Comparison of ENCODE assay signal across 10 mouse cellular contexts in the genomic region with DNA sequence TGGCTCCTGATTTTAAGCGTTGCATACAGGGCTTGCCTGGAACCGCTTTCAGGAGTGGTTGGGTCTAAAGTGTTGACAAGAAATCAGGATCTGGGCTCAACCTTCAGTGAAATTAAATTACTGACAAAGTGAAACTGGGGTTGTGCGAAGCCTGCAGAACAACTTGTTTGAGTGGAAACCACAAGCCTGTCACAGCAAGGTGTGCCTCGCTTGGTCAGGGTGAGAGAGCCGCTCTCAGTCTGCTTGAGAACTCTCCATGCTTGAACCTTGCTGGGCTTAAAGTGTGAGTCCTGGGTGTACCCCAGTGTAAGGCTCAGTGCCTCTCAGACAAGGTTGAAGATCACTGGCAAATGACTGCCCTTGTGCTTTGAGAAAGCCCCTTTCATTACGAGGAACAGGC.
DNase-seq lines count a peak whose midpoint lies in the region; ATAC-seq and TF ChIP-seq lines count a peak whose summit lies in the region.
"Had no signal": no experiment of that assay in that cellular context is flagged by ENCODE, and none has a peak within 500 bp of the region (broad histone marks: within the 10 kb centered on the region; RNA-seq: fewer than 3 reads in every experiment).

No protein-coding gene starts in this region.

- no peak for TF ChIP-seq CTCF in lung, postnatal 0 days (IDR thresholded peaks at IDR 0.05)

- H3K4me1 ChIP-seq in heart, embryonic 12.5 days (replicated peaks): peaks cover 65% of the 10 kb centered on the region
- H3K4me1 ChIP-seq in heart, embryonic 10.5 days: peaks cover 51% of the 10 kb centered on the region
- peaks cover 48% of the 10 kb centered on the region for H3K4me1 ChIP-seq in embryonic facial prominence, embryonic 15.5 days
- H3K4me1 ChIP-seq in lung, postnatal 0 days (ENCODE audit: insufficient read depth, low read depth, low read length): no peaks in the 10 kb centered on the region

- peak overlapping the region; percentile 28; the same call in 1 of the 2 replicates for H3K4me2 ChIP-seq in heart, embryonic 12.5 days
- H3K4me2 ChIP-seq in embryonic facial prominence, embryonic 15.5 days (replicated peaks): peak overlapping the region; percentile 24
- peak overlapping the region; percentile 50 for H3K4me2 ChIP-seq in lung, postnatal 0 days (replicated peaks; ENCODE audit: low read depth, low read length)
- H3K4me2 ChIP-seq: limb, embryonic 12.5 days had no signal

- no peaks in the 10 kb centered on the region for H3K9me3 ChIP-seq in heart, embryonic 12.5 days (replicated peaks)
- no peaks in the 10 kb centered on the region for H3K9me3 ChIP-seq in heart, embryonic 10.5 days
- no peaks in the 10 kb centered on the region for H3K9me3 ChIP-seq in embryonic facial prominence, embryonic 15.5 days (replicated peaks)
- no peaks in the 10 kb centered on the region for H3K9me3 ChIP-seq in lung, postnatal 0 days (ENCODE audit: low read length)
- H3K9me3 ChIP-seq: limb, embryonic 12.5 days had no signal

- DNase-seq in heart, embryonic 10.5 days (ENCODE audit: low spot score): no peak
- DNase-seq in 416B (ENCODE audit: low read depth): peak; percentile 44
- peak; percentile 38 for DNase-seq in lung, postnatal 0 days (ENCODE audit: low spot score)
- DNase-seq in embryo, embryonic 10.5 days (ENCODE audit: low spot score): no peak
- DNase-seq in cerebellum, postnatal 4 days (ENCODE audit: low spot score in 2 of 2): no peak
- DNase-seq in adrenal gland, adult 18-20 months (ENCODE audit: low spot score in 2 of 2): no peak

- ATAC-seq in heart, embryonic 12.5 days (ENCODE audit: insufficient number of reproducible peaks, low FRiP score): no peak
- ATAC-seq in embryonic facial prominence, embryonic 15.5 days (ENCODE audit: insufficient number of reproducible peaks, low FRiP score, low TSS enrichment, low read depth): no peak
- ATAC-seq in lung, postnatal 0 days: no peak
- ATAC-seq: hindbrain, postnatal 0 days had no signal

- no peak for TF ChIP-seq EP300 in lung, postnatal 0 days (IDR thresholded peaks at IDR 0.05)

- no peak overlapping the region for H3K9ac ChIP-seq in heart, embryonic 12.5 days
- H3K9ac ChIP-seq in embryonic facial prominence, embryonic 15.5 days: no peak overlapping the region
- H3K9ac ChIP-seq in lung, postnatal 0 days (replicated peaks; ENCODE audit: low read depth): peak overlapping the region; percentile 74
- H3K9ac ChIP-seq: limb, embryonic 12.5 days had no signal

- H3K36me3 ChIP-seq in heart, embryonic 12.5 days: no peaks in the 10 kb centered on the region
- H3K36me3 ChIP-seq in heart, embryonic 10.5 days: no peaks in the 10 kb centered on the region
- H3K36me3 ChIP-seq in embryonic facial prominence, embryonic 15.5 days: no peaks in the 10 kb centered on the region
- peaks cover 4% of the 10 kb centered on the region; the same call in 1 of the 2 replicates for H3K36me3 ChIP-seq in lung, postnatal 0 days (ENCODE audit: insufficient read depth, low read length)
- H3K36me3 ChIP-seq: limb, embryonic 12.5 days had no signal

- no peaks in the 10 kb centered on the region for H3K27me3 ChIP-seq in heart, embryonic 12.5 days (replicated peaks)
- no peaks in the 10 kb centered on the region for H3K27me3 ChIP-seq in heart, embryonic 10.5 days (ENCODE audit: insufficient read depth, poor library complexity, severe bottlenecking)
- no peaks in the 10 kb centered on the region for H3K27me3 ChIP-seq in embryonic facial prominence, embryonic 15.5 days
- H3K27me3 ChIP-seq in lung, postnatal 0 days (replicated peaks; ENCODE audit: insufficient read depth, low read length): no peaks in the 10 kb centered on the region
- H3K27me3 ChIP-seq: limb, embryonic 12.5 days had no signal

- 77% methylated on average over 6 of the region's 6 CpGs for WGBS in heart, embryonic 12.5 days
- 81% methylated on average over 6 of the region's 6 CpGs for WGBS in heart, embryonic 10.5 days
- 63% methylated on average over 6 of the region's 6 CpGs for WGBS in embryonic facial prominence, embryonic 15.5 days
- 49% methylated on average over 6 of the region's 6 CpGs for WGBS in lung, postnatal 0 days

- no peak overlapping the region for H3K4me3 ChIP-seq in heart, embryonic 12.5 days
- H3K4me3 ChIP-seq in heart, embryonic 10.5 days: no peak overlapping the region
- H3K4me3 ChIP-seq in embryonic facial prominence, embryonic 15.5 days (replicated peaks): peak overlapping the region; percentile 10
- H3K4me3 ChIP-seq in lung, postnatal 0 days (ENCODE audit: low read depth, low read length): peak overlapping the region; percentile 59
- H3K4me3 ChIP-seq: limb, embryonic 12.5 days had no signal

- no peak overlapping the region for H3K27ac ChIP-seq in heart, embryonic 12.5 days (ENCODE audit: poor library complexity, severe bottlenecking)
- no peak overlapping the region for H3K27ac ChIP-seq in heart, embryonic 10.5 days
- H3K27ac ChIP-seq in embryonic facial prominence, embryonic 15.5 days (replicated peaks): peak overlapping the region; percentile 34; the same call in 1 of the 2 replicates
- peak overlapping the region; percentile 94 for H3K27ac ChIP-seq in lung, postnatal 0 days (ENCODE audit: low read length)
- H3K27ac ChIP-seq: hindbrain, postnatal 0 days; limb, embryonic 12.5 days had no signal

Comparison
In these comparisons a context has a peak if more than half of its experiments do, and no peak if none do; other contexts are left out.
1. H3K27ac ChIP-seq: peak in embryonic facial prominence, embryonic 15.5 days (single experiment) and lung, postnatal 0 days (single experiment); none in heart, embryonic 12.5 days (single experiment) and heart, embryonic 10.5 days (single experiment).
2. H3K4me3 ChIP-seq: peak in embryonic facial prominence, embryonic 15.5 days (single experiment) and lung, postnatal 0 days (single experiment); none in heart, embryonic 12.5 days (single experiment) and heart, embryonic 10.5 days (single experiment).
3. DNase-seq: peak in 416B (single experiment) and lung, postnatal 0 days (single experiment); none in heart, embryonic 10.5 days (single experiment), embryo, embryonic 10.5 days (single experiment), cerebellum, postnatal 4 days (0 of 2) and adrenal gland, adult 18-20 months (0 of 2).
4. Peak in every context shown above with its lines, with median percentiles within 50 percentile points of each other: H3K4me2 ChIP-seq.